Mouse (Mus musculus): Measurements from ENCODE around the gene Tjp3. TPM values are rescaled to one million over a fixed set of nuclear protein-coding genes. Genes with fewer than 3 reads are reported as not detected.

Gene Tjp3
- polyA plus RNA-seq, 1 experiment from 2014 or later, result 42.5 TPM

- Histone ChIP-seq H3K9me3 (ENCODE audit: control insufficient read depth, low read length) (no peaks in the 10 kb centered on the region), H3K9ac (ENCODE audit: low read length) (peak overlapping the region; percentile 87), H3K36me3 (ENCODE audit: control insufficient read depth, insufficient read depth, low read length) (peaks cover 29% of the 10 kb centered on the region), H3K4me3 (ENCODE audit: low read depth, low read length) (peak overlapping the region; percentile 55), H3K4me1 (replicated peaks; ENCODE audit: control insufficient read depth, insufficient read depth) (peaks cover 2% of the 10 kb centered on the region; the same call in 1 of the 2 replicates), H3K27ac (replicated peaks) (peak overlapping the region; percentile 70; the same call in 1 of the 2 replicates), H3K27me3 (ENCODE audit: control insufficient read depth, insufficient read depth, low read length) (no peaks in the 10 kb centered on the region), H3K4me2 (replicated peaks; ENCODE audit: low read depth) (peak overlapping the region; percentile 78)
- ATAC-seq (ENCODE audit: low FRiP score, low TSS enrichment), result peak; percentile 59
- peak; percentile 84 for DNase-seq (ENCODE audit: low spot score)
- TF ChIP-seq EP300 (optimal IDR thresholded peaks at IDR 0.05) (no peak), CTCF (IDR thresholded peaks at IDR 0.05; ENCODE audit: low read depth) (no peak)
- 2% methylated on average over 23 of the region's 23 CpGs for WGBS
These were observed 23.3 kb downstream of the Tjp3 start for GRCm38 (mm10) chr10:81268056-81268455.

- Histone ChIP-seq H3K27ac (replicated peaks) (peak within 1 kb of the TSS; percentile 82), H3K9me3 (ENCODE audit: control insufficient read depth, low read length) (no peaks in the 10 kb centered on the region), H3K4me2 (replicated peaks; ENCODE audit: low read depth) (peak within 1 kb of the TSS; percentile 64), H3K4me3 (ENCODE audit: low read depth, low read length) (peak within 1 kb of the TSS; percentile 65), H3K36me3 (ENCODE audit: control insufficient read depth, insufficient read depth, low read length) (peaks cover 17% of the 10 kb centered on the region), H3K4me1 (replicated peaks; ENCODE audit: control insufficient read depth, insufficient read depth) (peaks cover 2% of the 10 kb centered on the region; the same call in 1 of the 2 replicates), H3K27me3 (ENCODE audit: control insufficient read depth, insufficient read depth, low read length) (no peaks in the 10 kb centered on the region), H3K9ac (ENCODE audit: low read length) (peak within 1 kb of the TSS; percentile 70)
- peak; percentile 95 for DNase-seq (ENCODE audit: low spot score)
- ATAC-seq (ENCODE audit: low FRiP score, low TSS enrichment), result peak; percentile 92
- TF ChIP-seq CTCF (IDR thresholded peaks at IDR 0.05; ENCODE audit: low read depth) (no peak), EP300 (optimal IDR thresholded peaks at IDR 0.05) (peak; percentile 85)
- under 1% methylated on average over 48 of the region's 48 CpGs for WGBS
These were observed 24.9 kb downstream of the Tjp3 start, which contains the start of the genes Mrpl54 and Apba3 for GRCm38 (mm10) chr10:81266211-81267105. Gene Mrpl54 (minus strand): TSS chr10:81266934. Gene Apba3 (plus strand): TSS chr10:81266960.

DNA sequence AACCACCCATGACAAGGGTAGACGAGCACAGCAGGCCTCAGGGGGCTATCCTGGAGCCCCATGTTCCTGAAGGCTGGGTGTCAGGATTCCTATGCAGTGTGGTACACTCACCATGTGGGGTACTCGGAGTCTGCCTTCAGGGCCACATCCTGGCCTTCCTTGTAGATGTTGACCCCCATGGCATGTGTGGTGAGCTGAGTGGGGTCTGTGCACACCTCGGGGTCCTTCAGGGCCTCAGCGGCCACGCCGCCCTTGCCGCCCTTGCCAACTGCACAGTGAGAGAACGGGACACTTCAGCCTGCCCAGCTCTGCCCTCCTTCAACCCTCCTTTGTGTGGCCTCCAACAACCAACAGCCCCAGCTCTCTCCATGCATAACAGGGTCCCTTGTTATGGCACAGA, 25.8 kb downstream of the Tjp3 start:
- H3K4me1 ChIP-seq (replicated peaks; ENCODE audit: control insufficient read depth, insufficient read depth), result peaks cover 2% of the 10 kb centered on the region; the same call in 1 of the 2 replicates
- H3K4me3 ChIP-seq (ENCODE audit: low read depth, low read length), result no peak overlapping the region
- peak overlapping the region; percentile 64; the same call in 1 of the 2 replicates for H3K4me2 ChIP-seq (replicated peaks; ENCODE audit: low read depth)
- WGBS, result 91% methylated on average over 8 of the region's 8 CpGs
- TF ChIP-seq EP300 (optimal IDR thresholded peaks at IDR 0.05), result no peak
- no peak for TF ChIP-seq CTCF (IDR thresholded peaks at IDR 0.05; ENCODE audit: low read depth)
- peaks cover 10% of the 10 kb centered on the region; the same call in 1 of the 2 replicates for H3K36me3 ChIP-seq (ENCODE audit: control insufficient read depth, insufficient read depth, low read length)
- ATAC-seq (ENCODE audit: low FRiP score, low TSS enrichment) (no peak), DNase-seq (ENCODE audit: low spot score) (no peak)
- no peak overlapping the region for H3K9ac ChIP-seq (ENCODE audit: low read length)
- H3K27me3 ChIP-seq (ENCODE audit: control insufficient read depth, insufficient read depth, low read length), result no peaks in the 10 kb centered on the region
- H3K27ac ChIP-seq (replicated peaks), result no peak overlapping the region
- peaks cover 2% of the 10 kb centered on the region; the same call in 1 of the 2 replicates for H3K9me3 ChIP-seq (ENCODE audit: control insufficient read depth, low read length)

DNA sequence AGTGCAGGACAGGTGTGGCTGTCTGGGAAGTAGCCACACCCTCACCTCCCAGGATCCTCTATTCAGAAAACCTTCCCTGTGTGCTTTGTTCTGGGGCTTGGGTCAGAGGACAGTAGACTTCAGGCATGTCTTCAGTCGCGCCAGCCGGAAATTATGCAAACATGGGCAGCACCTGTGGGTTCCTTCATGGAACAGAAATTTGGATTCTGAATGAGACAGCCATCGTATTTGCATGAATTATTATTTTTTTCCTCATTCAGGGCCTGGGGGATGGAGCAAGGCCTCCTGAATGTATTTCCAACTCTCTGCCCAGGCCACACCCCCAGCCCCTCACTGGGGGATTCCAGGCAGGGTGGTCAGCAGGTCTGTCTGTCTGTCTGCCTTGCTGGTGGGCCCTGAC, 30.4 kb downstream of the Tjp3 start:
- 78% methylated on average over 4 of the region's 4 CpGs for WGBS
- H3K36me3 ChIP-seq (ENCODE audit: control insufficient read depth, insufficient read depth, low read length), result peaks cover 10% of the 10 kb centered on the region; the same call in 1 of the 2 replicates
- H3K9ac ChIP-seq (ENCODE audit: low read length), result no peak overlapping the region
- peaks cover 5% of the 10 kb centered on the region; the same call in 1 of the 2 replicates for H3K9me3 ChIP-seq (ENCODE audit: control insufficient read depth, low read length)
- no peak overlapping the region for H3K4me3 ChIP-seq (ENCODE audit: low read depth, low read length)
- H3K27ac ChIP-seq (replicated peaks), result no peak overlapping the region
- 0 out of 2 replicates have a peak, but pooled peaks cover 3% of the 10 kb centered on the region for H3K4me1 ChIP-seq (replicated peaks; ENCODE audit: control insufficient read depth, insufficient read depth)
- H3K27me3 ChIP-seq (ENCODE audit: control insufficient read depth, insufficient read depth, low read length), result peaks cover 18% of the 10 kb centered on the region; the same call in 1 of the 2 replicates
- DNase-seq (ENCODE audit: low spot score) (no peak), ATAC-seq (ENCODE audit: low FRiP score, low TSS enrichment) (no peak)
- TF ChIP-seq EP300 (optimal IDR thresholded peaks at IDR 0.05), result no peak
- no peak for TF ChIP-seq CTCF (IDR thresholded peaks at IDR 0.05; ENCODE audit: low read depth)
- no peak overlapping the region for H3K4me2 ChIP-seq (replicated peaks; ENCODE audit: low read depth)

DNA sequence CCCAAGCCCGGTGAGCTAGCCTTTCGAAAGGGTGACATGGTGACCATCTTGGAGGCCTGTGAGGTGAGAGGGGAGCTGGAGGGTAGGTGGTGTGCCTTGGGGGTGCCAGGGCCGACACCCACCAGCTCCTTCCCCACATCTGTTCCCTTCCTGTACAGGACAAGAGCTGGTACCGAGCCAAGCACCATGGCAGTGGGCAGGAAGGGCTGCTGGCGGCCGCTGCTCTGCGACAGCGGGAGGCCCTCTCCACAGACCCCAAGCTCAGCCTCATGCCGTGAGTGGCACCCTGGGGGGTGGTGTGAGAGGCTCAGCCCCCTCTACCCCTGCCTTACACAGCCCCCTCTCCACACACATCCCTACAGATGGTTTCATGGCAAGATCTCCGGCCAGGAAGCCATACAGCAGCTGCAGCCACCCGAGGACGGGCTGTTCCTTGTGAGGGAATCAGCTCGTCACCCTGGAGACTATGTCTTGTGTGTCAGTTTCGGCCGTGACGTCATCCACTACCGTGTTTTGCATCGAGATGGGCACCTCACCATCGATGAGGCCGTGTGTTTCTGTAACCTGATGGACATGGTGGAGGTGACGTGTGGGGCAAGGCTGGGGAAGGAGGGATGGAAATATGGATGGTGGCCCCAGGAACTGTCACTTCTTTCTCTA, 32.0 kb downstream of the Tjp3 start:
- no peak for ATAC-seq (ENCODE audit: low FRiP score, low TSS enrichment)
- DNase-seq (ENCODE audit: low spot score), result no peak
- Histone ChIP-seq H3K9ac (ENCODE audit: low read length) (peak overlapping the region; percentile 13; the same call in 1 of the 2 replicates), H3K36me3 (ENCODE audit: control insufficient read depth, insufficient read depth, low read length) (0 out of 2 replicates have a peak, but pooled peaks cover 5% of the 10 kb centered on the region), H3K4me2 (replicated peaks; ENCODE audit: low read depth) (no peak overlapping the region), H3K9me3 (ENCODE audit: control insufficient read depth, low read length) (peaks cover 5% of the 10 kb centered on the region; the same call in 1 of the 2 replicates), H3K27me3 (ENCODE audit: control insufficient read depth, insufficient read depth, low read length) (peaks cover 18% of the 10 kb centered on the region; the same call in 1 of the 2 replicates), H3K4me3 (ENCODE audit: low read depth, low read length) (no peak overlapping the region), H3K27ac (replicated peaks) (no peak overlapping the region), H3K4me1 (replicated peaks; ENCODE audit: control insufficient read depth, insufficient read depth) (0 out of 2 replicates have a peak, but pooled peaks cover 3% of the 10 kb centered on the region)
- TF ChIP-seq CTCF (IDR thresholded peaks at IDR 0.05; ENCODE audit: low read depth) (no peak), EP300 (optimal IDR thresholded peaks at IDR 0.05) (no peak)
- 38% methylated on average over 21 of the region's 21 CpGs for WGBS
